Mouse (Mus musculus) brain, embryonic 14.5 days (tissue): ENCODE measurements around the gene Amn1.
"Not testable (repeated sequence)": the region's sequence is repeated elsewhere in the genome, so short reads cannot be mapped to it uniquely, and the experiment has no call there.

Source experiments
- CTCF ChIP-seq: fragments of 200-500 bp; IDR thresholded peaks from 2 replicates; pipeline ENCODE4 v1.5.1; 2012; ENCODE audit warnings: inconsistent platforms, mild to moderate bottlenecking, moderate library complexity, borderline replicate concordance; ENCODE audit not compliant: insufficient read depth, insufficient read length; ENCODE audit errors: extremely low read depth
- POLR2A ChIP-seq: fragments of 200-500 bp; IDR thresholded peaks from 2 replicates; pipeline ENCODE4 v1.6.1; 2012; ENCODE audit warnings: mild to moderate bottlenecking, inconsistent platforms, borderline replicate concordance; ENCODE audit not compliant: poor library complexity, insufficient read depth, insufficient read length, severe bottlenecking; ENCODE audit errors: extremely low read depth

DNA sequence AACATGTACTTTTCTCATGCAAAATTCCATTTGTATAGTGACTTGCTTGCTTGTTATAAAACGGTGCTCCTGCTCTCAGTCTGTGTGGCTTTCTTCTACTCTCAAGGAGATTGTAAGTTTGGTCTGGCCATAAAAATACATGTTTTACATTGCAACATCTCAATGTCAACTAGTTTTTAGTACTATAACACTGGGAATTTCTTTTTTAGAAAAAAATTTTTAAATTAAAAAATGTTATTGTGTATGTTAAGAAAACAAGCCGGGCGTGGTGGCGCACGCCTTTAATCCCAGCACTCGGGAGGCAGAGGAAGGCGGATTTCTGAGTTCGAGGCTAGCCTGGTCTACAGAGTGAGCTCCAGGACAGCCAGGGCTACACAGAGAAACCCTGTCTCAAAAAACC is 58.6 kb downstream of the Amn1 start, which contains the start of gene Gm10203:
- TF ChIP-seq CTCF, POLR2A: not testable (repeated sequence)
